Mouse (Mus musculus): ENCODE data around the gene Nusap1.
"Not testable (repeated sequence)": the region's sequence is repeated elsewhere in the genome, so short reads cannot be mapped to it uniquely, and the experiment has no call there.

Nusap1 gene

DNA sequence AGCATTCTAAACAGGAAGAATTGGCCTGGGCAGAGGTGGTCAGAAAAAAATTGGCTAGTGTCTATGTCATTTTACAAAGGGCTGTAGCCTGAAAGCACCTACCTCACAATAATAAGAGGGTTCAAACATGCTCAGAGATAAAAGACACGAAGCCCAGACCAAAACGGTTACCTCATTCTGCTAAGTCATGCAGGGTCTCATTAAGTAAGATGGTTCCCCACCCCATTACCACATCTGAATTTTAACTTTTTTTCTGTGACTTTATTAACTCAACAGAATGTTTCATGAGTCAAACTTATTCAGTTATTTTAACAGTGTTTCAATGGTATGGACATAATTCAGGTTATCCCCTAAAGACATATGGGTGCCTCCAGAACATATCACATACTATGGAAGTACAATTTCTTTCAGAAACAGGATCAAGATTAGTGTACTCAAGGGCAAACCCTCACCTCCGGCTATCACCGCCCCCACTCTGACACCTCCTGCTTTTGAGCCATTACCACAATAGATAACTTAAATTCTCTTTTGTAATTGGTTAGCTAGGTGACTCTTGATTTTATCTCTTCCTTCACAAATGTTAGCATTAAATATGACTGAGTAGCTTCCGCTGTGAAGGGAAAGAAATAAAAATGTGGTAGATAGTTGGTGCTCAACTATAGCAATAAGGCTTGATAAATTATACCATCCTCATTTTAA lies 23.3 kb downstream of the Nusap1 start:
- DNase-seq (ENCODE audit: low read depth, low spot score): no peak

GRCm38 (mm10) chr2:119644254-119644653 lies 26.2 kb downstream of the Nusap1 start:
- DNase-seq (ENCODE audit: low read depth, low spot score): no peak

DNA sequence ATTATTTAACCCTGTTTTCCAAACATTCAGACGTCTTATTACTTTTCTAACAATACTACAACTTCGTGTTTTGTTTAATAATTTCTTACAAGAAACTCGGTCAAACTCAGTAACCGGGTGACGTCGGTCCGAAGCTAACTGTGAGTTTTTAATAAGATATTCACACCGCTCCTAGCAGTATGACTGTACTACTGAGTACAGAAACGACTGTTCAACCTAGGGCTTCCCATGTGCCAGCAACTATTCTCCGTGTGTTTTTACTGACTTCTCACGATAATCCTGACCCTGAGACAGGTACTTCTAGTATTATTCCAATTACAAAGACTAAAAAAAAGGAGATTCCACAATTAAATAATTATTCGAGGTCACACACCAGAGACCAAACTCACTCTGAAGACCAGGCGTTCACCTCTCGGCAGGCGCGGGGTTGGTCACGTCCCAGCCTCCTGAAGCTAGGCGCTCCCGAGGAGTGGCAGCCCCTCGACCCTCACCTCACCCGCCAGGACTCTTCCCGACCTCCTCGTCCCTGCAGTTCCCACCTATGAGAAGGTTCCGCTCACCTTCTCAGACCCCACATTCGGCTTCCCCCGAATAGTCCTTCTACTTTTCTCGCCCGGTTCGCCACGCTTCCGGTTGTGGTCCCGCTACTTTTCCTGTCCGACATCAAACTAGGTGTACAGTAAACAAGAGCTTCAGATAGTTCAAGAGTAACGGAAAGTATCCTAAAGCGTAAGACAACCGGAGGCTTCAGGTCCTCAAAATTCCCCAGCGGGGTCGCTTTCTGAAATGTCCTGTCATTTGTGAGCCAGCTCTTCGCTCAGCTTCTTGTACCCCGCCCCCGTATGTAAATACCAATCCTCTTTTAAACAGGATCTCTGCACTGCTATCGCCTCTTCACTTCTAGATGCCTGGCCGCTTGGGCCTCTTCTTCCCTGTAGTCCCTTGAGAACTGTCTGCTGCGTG lies 44.4 kb downstream of the Nusap1 start, which contains the start of gene Ndufaf1:
Gene Ndufaf1 (minus strand): TSS at position 608 of the 963 bp plus-strand sequence.
- DNase-seq (ENCODE audit: low read depth, low spot score): peak; percentile 93

DNA sequence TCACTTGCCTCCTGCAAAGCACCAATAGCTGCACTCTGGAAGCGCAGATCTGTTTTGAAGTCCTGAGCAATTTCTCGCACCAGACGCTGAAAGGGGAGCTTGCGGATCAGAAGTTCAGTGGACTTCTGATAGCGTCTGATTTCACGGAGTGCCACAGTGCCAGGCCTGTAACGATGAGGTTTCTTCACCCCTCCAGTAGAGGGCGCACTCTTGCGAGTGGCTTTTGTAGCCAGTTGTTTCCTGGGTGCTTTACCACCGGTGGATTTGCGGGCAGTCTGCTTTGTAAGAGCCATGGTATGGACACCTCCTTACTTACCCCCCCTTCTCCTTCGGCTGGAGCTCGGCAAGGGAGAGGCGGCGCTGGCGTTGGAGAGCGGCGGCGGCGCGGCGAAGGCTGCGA lies 47.6 kb downstream of the Nusap1 start:
- not testable (repeated sequence) for DNase-seq (ENCODE audit: low read depth, low spot score)

- peak; percentile 33 for DNase-seq (ENCODE audit: low read depth, low spot score)
Measured at GRCm38 (mm10) chr2:119669010-119669409, 50.9 kb downstream of the Nusap1 start.

DNA sequence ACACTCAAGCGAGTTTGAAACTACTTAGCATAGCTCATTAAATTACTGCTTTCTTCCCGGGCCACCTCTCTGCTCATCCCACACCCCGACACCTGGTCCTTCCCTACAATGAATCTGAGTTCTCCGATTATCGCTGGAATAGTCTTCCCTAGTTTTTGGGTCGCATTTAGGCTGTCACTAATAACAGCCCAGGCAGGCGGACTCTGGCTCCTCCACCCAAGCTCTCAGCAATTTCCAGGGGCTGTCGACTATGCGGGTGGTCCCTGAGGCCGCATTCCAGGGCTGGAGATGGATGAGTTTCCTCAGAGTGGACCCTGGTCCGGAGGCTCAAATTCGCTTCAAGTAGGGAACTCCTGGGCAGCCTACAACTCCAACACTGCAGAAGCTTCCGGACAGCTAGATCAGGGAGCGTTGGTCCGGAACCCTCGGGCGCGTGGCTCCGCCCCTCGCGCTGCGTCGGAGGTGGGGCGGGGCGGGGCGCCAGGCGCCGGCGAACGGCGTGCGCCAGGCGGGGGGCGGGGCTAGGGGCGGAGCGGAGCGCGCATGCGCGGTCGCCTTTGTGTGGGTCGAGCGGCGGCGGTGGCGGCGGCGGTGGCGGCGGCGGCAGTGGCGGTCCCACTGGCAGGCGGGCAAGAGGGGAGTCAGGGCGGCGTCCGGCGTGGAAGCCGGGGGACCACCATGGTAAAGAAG lies 56.6 kb downstream of the Nusap1 start, which contains the start of gene Rtf1:
Gene Rtf1 (plus strand): TSS at position 544 of the 690 bp plus-strand sequence.
- DNase-seq (ENCODE audit: low read depth, low spot score): peak; percentile 87

DNA sequence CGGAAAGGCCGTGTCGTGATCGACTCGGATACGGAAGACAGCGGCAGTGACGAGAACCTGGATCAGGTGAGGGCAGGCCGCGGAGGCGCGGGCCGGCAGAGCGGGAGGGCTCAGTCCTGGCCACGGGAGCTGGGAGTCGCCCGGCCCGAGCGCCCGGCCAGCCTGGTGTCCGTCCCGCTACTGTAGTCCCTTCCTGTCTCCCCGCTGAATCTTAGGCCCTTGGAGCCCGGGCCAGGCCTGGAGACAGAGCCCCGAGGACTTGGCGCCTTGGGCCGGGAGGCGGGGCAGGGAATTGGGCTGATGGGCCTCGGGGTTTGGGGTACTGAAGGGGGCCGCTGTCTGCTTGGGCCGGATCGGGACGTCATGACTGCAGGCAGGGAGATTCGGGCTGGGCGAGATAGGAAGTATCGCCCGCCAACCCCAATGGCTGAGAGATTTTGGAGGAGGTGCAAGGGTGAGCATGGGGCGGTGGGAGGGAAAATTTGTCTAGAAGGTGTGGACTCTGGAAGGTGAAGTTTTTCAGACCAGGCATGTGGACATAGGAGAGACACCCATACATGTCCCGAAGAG lies 57.2 kb downstream of the Nusap1 start:
- DNase-seq (ENCODE audit: low read depth, low spot score): peak; percentile 21

- DNase-seq (ENCODE audit: low read depth, low spot score): no peak
Measured at GRCm38 (mm10) chr2:119675831-119676230, 57.7 kb downstream of the Nusap1 start.

DNA sequence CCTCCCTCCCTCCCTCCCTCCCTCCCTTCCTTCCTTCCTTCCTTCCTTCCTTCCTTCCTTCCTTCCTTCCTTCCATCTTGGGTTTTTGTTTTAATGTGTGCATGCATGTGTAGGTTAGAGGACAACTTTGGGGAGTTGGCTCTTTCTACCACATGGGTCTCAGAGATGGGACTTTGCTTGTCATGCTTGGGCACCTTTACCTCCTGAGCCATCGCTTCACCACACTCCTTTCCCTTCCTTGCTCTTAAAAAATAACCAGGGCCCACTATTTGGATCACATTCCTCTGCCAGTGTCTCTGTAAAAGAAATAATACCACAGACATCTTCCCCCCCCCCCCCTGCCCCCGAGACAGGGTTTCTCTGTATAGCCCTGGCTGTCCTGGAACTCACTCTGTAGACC lies 65.6 kb downstream of the Nusap1 start:
- no peak for DNase-seq (ENCODE audit: low read depth, low spot score)

GRCm38 (mm10) chr2:119692003-119692701 lies 74.1 kb downstream of the Nusap1 start:
- DNase-seq (ENCODE audit: low read depth, low spot score): peak; percentile 53

- DNase-seq (ENCODE audit: low read depth, low spot score): no peak
Measured at GRCm38 (mm10) chr2:119694826-119695225, 76.7 kb downstream of the Nusap1 start.

DNA sequence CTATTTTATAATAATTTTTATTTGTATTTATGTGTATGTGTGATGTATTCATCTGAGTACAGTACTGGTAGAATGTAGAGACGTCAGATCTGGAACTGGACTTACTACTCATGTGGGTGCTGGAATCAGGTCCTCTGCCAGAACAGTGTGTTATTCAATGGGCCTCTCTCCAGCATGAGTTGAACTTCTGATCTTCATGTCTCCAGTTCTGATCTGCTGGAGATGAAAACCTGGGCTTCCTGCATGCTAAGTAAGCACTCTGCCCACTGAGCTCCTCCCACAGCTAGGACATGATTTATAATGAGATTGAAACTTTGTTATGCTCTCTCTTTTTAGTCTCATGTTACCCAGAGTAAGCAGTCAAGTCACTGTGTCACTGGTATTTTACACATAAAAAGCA lies 78.0 kb downstream of the Nusap1 start:
- no peak for DNase-seq (ENCODE audit: low read depth, low spot score)

GRCm38 (mm10) chr2:119698472-119698871 lies 80.4 kb downstream of the Nusap1 start:
- no peak for DNase-seq (ENCODE audit: low read depth, low spot score)

- no peak for DNase-seq (ENCODE audit: low read depth, low spot score)
Measured at GRCm38 (mm10) chr2:119699962-119700361, 81.9 kb downstream of the Nusap1 start.
